Mouse (Mus musculus) ovary, postnatal 36 days (tissue): ENCODE measurements around the gene Cdc7.
"Not testable (repeated sequence)": the region's sequence is repeated elsewhere in the genome, so short reads cannot be mapped to it uniquely, and the experiment has no call there.

Experiments
- DNase-seq: peaks from one replicate; pipeline ENCODE4 v3.0.0; 2022; ENCODE audit warnings: low spot score, mixed read lengths

Cdc7 gene

GRCm38 (mm10) chr5:106963584-106964512, at the start of gene Cdc7:
Gene Cdc7 (plus strand): TSS chr5:106964322.
- peak; percentile 95 for DNase-seq

DNA sequence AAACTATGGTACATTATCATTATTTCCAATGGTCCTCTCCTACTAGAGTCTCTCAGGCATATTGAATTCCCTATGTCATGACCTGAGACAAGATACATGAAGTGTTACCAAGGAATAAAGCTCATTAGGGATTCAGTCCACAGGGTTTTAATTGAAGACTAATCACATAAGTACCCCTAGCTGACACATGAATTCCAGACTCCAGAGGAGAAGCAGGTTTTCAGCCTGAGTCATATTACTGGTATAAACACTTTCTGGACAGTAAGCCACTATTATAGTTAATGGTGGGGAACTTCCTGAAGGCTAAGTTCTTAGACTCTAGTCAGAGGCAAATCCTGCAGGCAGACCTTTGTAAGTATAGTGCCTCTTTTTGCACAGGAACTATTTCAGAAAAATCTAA, 44.8 kb upstream of the Cdc7 start:
- DNase-seq = no peak

DNA sequence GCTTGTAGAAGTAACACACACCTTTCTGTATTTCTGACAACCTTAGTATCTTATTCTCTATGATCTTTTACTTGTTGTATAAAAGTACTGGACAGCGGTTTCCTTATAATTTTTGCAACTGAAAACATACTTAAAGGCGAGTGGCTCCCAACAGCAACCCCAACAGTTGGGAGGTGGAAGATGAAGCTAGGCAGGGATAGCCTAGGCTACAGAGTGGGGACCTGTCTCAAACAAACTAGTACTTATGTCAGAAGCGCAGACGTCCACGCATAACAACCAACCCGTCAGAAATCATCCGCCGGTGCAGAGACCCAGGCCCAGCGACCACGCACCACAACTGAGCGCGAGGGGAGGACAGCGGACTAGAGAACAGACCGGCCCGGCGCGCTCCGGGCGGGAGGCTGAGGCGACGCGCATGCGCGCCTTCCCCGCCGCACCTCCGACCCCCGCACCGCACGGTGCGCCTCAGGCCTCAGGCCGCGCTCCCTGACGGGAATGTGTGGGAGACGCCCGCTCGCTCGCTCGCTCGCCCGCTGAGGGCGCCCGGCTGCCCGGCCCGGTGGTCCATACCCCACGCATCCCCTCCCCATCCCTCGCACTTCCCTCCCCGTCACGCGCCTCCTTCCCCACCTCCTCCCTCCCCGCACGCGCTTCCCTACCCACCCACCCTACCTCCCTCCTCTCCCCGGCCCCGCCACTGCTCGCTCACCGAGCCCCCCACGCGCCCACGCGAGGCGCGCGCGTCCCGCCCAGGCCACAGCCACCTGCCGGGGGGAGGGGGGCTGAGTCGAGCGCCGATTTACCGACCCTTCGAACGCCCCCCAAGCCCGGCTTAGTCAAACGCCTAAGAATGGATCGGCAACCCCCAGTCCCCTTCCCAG, 38.4 kb upstream of the Cdc7 start, which contains the start of gene Hfm1:
Gene Hfm1 (minus strand): TSS at position 834 of the 881 bp plus-strand sequence.
- peak; percentile 72 for DNase-seq

DNA sequence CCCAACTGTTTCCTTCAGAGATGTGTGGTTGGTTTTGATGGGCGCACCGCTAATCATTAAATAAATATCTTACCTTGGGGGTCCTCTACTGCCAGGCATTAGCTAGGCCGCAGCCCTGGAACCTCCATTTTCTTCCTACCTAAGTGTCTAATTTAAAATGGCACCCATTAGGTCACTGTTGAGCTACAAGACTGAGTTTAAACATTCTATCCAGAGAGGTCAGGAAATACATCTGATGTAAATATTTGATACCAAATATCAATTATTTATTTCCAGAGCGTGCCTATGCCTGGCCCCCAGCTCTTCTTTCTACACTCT, 37.8 kb upstream of the Cdc7 start:
- DNase-seq = no peak

DNA sequence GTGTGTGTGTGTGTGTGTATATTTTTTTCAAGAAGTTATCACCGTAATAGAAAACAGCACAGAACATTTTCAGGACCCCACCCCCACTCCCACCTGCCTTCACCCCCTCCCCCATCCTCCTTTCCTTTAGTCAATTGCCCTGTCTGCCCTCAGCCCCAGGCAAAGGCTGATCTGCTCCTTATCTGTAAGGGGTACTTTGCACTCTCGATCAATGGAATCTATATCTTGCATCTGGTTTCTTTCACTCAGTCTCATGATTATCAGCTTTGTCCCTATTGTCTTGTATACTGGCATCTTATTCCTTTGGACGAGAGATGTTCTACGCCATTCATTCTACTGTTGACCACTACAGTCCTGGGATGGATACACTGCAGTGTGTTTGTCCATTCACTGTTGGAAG, 36.1 kb upstream of the Cdc7 start:
- no peak for DNase-seq

- DNase-seq = no peak
Measured at GRCm38 (mm10) chr5:106946342-106946741, 17.8 kb upstream of the Cdc7 start.

DNA sequence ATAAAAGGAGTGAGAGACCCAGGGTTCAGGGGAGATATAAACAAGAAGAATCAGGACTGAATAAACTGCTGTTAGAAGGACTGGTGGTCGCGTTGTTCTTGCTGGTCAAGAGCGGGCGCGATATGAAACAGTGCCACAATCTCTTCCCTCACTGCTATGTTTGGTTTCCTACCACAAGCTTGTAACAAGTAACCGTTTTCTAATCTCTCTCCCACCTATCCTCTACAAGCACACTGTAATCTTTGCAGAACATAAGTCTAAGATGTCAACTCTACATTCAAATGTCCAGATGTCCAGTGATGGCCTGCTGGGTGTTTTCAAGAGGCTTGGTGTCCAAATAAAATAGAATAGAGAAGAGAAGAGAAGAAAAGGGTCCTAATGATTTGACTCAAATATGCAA, 15.4 kb upstream of the Cdc7 start:
- no peak for DNase-seq

DNA sequence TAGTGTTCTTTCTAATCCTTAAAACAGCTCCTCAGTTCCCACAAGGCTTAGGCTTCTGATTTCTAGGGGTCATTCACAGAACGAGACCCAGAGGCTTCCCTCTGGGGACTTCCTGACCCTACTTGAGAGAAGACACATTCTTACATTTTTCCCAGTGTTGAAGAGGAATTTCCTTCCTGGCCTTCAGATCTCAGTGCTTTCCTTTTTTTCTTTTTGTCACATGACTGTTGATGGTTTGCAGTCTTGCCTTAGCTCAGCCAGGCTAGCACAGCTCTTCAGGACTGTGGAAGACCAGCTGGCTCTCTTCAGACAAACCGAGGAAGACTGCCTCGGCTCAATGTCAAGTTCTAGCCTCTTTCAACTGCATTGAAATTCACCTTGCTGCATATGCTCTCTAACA, 7.7 kb upstream of the Cdc7 start:
- no peak for DNase-seq

DNA sequence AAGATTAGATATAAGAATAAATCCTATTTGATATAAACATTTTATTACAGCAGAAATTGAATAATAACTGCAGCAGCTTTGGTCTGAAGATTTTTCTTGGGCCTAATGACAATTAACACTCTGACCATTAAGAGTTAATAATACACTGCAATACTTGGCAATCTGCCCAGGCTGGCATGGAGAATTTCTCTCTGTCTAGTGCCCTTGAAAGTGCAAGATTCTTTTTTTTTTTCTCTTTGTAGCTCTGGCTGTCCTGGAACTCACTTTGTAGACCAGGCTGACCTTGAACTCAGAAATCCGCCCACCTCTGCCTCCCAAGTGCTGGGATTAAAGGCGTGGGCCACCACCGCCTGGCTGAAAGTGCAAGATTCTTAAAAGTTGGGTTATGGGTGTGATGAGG, 5.1 kb upstream of the Cdc7 start:
- DNase-seq = peak; percentile 27

GRCm38 (mm10) chr5:106960451-106960850, 3.7 kb upstream of the Cdc7 start:
- DNase-seq = no peak

DNA sequence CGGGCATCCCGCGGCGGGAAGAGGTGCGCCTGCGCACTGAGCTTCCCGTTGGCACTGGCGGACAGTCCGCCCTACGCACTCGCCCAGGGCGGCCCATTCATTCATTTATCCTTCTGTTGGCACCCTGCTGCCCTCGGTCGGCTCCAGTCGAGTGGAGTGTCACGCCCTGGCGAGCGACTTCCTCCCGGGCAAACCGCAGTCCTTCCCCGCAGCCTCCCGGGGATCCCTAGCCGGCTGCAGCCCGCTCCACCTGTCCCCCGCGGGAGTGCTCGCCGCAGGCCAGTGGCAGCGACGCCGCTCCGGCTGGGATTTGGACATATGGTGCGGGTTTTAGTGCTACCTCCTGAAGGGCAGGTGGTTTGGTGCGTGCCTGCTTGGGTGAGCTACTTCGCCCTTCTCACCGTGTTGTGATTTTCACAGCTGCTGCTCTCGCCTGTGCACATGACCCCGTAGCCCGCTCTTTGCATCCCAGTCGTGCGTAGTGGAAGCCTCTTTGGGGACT, 442 bp downstream of the Cdc7 start:
- no peak for DNase-seq

- DNase-seq = no peak
Measured at GRCm38 (mm10) chr5:106966443-106966842, 2.3 kb downstream of the Cdc7 start.

DNA sequence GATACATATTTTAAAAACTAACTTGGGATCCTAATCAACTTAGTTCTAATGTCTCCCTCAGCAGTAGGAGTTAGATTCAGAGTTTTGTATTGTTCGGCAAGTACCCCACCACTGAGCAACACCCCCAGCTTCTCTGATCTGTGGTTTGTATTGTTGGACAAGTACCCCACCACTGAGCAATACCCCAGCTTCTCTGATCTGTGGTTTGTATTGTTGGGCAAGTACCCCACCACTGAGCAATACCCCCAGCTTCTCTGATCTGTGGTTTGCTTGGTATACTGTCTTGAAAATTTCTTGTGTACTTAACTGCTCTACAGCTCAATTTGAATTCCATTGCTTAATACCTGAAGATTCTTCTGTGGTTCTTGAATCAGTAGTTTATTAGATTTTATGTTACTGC, 3.5 kb downstream of the Cdc7 start:
- no peak for DNase-seq

- DNase-seq = no peak
Measured at GRCm38 (mm10) chr5:106973883-106974282, 9.8 kb downstream of the Cdc7 start.

DNA sequence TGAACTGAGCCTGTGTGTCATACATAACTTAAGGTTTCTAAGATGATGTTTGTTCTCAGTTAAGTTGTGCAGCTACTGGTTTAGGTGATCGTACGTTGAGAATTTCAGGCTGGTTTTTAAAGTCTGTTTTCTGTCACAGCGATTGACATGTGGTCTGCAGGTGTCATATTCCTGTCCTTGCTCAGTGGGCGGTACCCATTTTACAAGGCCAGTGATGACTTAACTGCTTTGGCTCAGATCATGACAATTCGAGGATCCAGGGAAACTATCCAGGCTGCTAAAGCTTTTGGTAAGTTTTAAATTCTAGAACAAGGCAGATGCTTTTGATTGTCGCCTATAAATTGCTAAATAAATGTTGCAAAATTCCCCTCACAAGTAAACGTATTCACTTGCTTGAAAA, 15.0 kb downstream of the Cdc7 start:
- DNase-seq = no peak

- DNase-seq = no peak
Measured at GRCm38 (mm10) chr5:106982298-106982952, 18.3 kb downstream of the Cdc7 start.

- DNase-seq = not testable (repeated sequence)
Measured at GRCm38 (mm10) chr5:106984934-106985333, 20.8 kb downstream of the Cdc7 start.

DNA sequence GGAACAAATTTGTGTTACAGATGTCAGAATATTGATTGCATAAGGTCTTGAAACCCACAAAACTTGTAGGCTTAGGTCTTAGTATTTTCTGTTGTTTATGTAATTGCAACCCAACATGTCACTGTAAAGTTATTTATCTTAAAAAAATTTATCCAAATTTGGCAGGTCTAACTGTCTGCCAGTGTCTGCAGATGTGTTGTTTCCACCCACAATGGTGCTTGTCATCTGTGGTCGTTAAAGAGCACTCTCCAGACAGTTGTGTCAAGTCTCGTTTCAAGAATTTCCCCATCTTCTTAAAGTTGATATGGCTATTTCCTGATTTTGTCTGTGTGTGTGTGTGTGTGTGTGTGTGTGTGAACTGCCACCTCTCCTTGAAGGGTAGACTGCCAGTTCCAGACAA, 21.5 kb downstream of the Cdc7 start:
- no peak for DNase-seq

- DNase-seq = no peak
Measured at GRCm38 (mm10) chr5:106989181-106989580, 25.1 kb downstream of the Cdc7 start.

DNA sequence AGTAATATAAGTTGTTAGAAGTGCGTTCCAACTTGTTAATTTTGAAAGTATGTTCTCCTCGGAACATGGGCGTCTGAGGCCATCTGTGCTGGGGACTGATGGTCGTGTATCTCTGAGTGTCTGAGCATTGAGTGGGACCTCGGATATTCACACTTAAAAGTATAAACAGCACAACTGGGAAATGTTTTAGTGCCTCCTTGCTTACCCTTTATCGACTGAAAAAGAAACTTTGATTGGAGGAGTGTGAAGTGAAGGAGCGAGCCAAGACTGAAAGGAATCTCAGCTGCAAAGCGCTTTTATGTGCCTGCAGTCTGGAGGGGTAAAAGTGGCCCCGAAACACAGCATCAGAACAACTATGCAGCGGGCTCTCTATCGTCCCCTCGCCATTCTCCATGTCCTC, 25.7 kb downstream of the Cdc7 start:
- DNase-seq = no peak

GRCm38 (mm10) chr5:106990639-106991299, 26.6 kb downstream of the Cdc7 start:
- DNase-seq = peak; percentile 62
